Mouse (Mus musculus) kidney, adult 2 months (tissue): ENCODE measurements around the gene Speer4e. TPM values are rescaled to one million over a fixed set of nuclear protein-coding genes. Genes with fewer than 3 reads are reported as not detected.
A peak's percentile ranks its signal among the peaks of the same experiment; 100 is the strongest.
"Not testable (repeated sequence)": the region's sequence is repeated elsewhere in the genome, so short reads cannot be mapped to it uniquely, and the experiment has no call there.

Experiments
- DNase-seq: peaks from one replicate; pipeline ENCODE4 v3.0.0; 2021
- H3K27ac ChIP-seq: fragments of 200-500 bp; 2 replicates; pipeline ENCODE4 v1.5.1; 2012; ENCODE audit warnings: low read depth, low read length, control low read depth, inconsistent platforms; ENCODE audit not compliant: insufficient read depth
- H3K27me3 ChIP-seq: fragments of 200-500 bp; replicated peaks from 2 replicates; pipeline ENCODE4 v1.6.1; 2012; ENCODE audit warnings: mild to moderate bottlenecking, moderate library complexity, low read length, inconsistent platforms; ENCODE audit not compliant: control insufficient read depth, insufficient read depth
- H3K36me3 ChIP-seq: fragments of 200-500 bp; 2 replicates; pipeline ENCODE4 v1.6.1; 2012; ENCODE audit warnings: mild to moderate bottlenecking, moderate library complexity, low read length, inconsistent platforms; ENCODE audit not compliant: control insufficient read depth, insufficient read depth
- H3K4me1 ChIP-seq: fragments of 200-500 bp; 2 replicates; pipeline ENCODE4 v1.6.1; 2011; ENCODE audit warnings: low read length; ENCODE audit not compliant: control insufficient read depth, insufficient read depth
- H3K4me3 ChIP-seq: fragments of 200-500 bp; 2 replicates; pipeline ENCODE4 v1.5.1; 2011; ENCODE audit warnings: mild to moderate bottlenecking, low read depth, low read length, control low read depth; ENCODE audit not compliant: insufficient read depth
- WGBS: fragments of 180-500 bp; shearing (Covaris S2); methylation state at CpG from one replicate; pipeline ENCODE4 v1.1.7; 2018; 5-methylcytosine and 5-hydroxymethylcytosine counted together
- polyA plus RNA-seq: library from polyadenylated mRNA; depleted of rRNA; stranded (reverse); fragments of >200 nt; gene quantifications from 2 replicates; pipeline ENCODE4 v1.2.3, GENCODE M21; 2012

Speer4e gene
- polyA plus RNA-seq, 1 experiment = not detected

DNA sequence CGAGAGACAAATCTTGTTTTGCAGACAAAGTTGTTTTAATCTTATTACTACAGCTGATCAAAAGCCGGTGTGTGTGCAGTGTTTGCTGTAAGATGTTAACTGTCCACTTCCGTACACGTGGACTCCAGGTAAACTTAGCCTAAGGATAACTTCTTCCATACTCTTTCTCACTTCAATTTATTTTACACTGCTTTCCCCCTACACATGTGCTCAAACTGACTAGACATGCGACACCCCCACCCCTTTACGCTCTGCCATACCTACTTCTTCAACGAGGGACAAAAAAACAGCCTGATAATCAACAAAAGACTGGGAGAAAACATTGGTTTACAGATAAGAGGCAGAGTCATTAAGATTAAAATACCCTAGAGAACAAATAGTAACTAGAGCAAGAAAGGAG lies 13.6 kb upstream of the Speer4e start:
- not testable (repeated sequence) for DNase-seq, H3K4me3 ChIP-seq, H3K27ac ChIP-seq, H3K4me1 ChIP-seq, H3K27me3 ChIP-seq, H3K36me3 ChIP-seq
- 66% methylated on average over 7 of the region's 7 CpGs for WGBS

DNA sequence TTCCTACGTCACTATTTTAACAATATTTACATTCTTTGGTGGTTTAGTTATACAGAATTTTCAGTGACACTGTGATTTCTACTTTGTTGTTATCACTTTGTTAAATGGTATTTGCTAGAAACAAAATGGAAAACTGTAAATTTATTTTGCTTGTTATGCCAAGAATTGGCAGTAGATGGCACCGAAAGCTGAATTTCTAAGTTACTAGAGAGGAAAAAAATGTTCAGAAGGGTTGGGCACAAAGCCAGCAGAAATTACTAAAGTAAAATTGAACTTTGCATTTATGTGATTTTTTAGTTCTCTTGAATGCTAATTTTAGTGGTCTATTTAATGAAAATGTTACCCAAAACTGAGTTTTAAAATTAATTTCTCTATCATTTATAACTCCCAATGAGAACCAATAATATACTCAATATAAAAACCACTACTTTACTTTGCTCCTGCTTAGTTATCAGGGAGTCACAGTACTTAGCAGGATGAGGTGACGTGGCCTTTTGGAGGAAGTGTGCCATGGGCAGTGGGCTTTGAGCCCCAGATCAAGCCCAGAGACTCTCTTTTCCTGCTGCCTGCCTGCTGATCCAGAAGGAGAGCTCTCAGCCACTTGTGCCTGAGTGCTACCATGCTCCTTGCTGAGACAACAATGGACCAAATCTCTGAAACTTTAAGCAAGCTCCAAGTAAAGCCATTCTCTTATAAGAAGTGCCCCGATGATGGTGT lies 9.4 kb upstream of the Speer4e start:
- not testable (repeated sequence) for H3K4me1 ChIP-seq, H3K27me3 ChIP-seq, H3K27ac ChIP-seq, H3K36me3 ChIP-seq, H3K4me3 ChIP-seq
- peak; percentile 38 for DNase-seq
- 57% methylated on average over 4 of the region's 4 CpGs for WGBS

DNA sequence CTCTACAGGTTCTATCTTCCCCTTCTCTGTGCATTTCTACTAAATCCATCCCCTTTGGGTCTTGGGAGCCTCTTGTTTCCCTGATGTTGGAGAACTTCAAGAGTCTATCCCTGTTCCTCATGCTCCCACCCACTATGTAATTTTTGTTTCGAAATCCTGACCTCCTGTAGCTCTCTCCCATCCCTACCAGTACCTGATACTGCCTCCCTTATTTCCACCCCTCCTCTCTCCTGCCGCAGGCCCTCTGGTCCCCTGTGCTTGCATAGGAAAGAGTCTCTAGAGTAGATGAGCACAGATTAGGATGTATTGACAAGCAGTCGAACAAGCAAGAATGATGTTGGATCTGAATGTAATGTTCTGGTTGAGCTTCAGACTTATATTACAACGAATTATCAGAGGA lies 7.3 kb upstream of the Speer4e start:
- not testable (repeated sequence) for DNase-seq, H3K27ac ChIP-seq, H3K27me3 ChIP-seq, H3K36me3 ChIP-seq, H3K4me3 ChIP-seq, H3K4me1 ChIP-seq
- 65% methylated on average over 4 of the region's 4 CpGs for WGBS

DNA sequence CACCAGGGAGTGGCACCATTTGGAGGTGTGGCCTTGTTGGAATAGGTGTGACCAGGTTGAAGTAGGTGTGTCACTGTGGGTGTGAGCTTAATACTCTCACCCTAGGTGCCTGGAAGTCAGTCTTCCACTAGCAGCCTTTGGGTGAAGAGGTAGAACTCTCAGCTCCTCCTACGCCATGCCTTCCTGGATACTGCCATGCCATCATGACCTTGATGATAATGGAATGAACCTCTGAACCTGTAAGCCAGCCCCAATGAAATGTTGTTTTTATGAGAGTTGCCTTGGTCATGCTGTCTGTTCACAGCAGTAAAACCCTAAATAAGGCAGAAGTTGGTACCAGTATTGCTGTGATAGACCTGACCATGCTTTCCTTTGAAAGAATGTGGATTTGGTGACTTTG lies 2.8 kb upstream of the Speer4e start:
- H3K4me3 ChIP-seq, H3K27ac ChIP-seq, H3K4me1 ChIP-seq, DNase-seq, H3K27me3 ChIP-seq, H3K36me3 ChIP-seq: not testable (repeated sequence)
- 91% methylated on average over 1 of the region's 1 CpGs for WGBS

DNA sequence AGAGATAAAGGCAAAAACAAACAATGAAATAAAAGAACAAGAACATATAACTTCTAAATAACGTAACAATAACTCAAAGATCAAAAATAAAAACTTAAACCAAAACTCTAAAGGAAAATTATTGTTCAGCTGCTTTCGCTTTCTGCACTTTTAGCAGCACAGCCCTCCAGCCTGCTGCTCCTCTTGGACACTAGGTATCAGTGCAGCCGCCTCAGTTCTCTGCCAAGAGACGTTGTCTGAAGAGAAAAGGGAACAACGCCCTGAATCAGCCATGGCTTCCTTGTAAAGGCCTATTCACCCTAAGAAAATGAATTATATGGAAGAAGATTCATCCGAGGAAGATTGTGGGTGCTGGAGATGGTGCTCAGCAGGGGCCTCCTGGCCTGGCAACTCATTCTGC lies 4.5 kb downstream of the Speer4e start:
- H3K27me3 ChIP-seq, H3K4me3 ChIP-seq, H3K4me1 ChIP-seq, DNase-seq, H3K36me3 ChIP-seq, H3K27ac ChIP-seq: not testable (repeated sequence)
- WGBS = 71% methylated on average over 5 of the region's 6 CpGs

DNA sequence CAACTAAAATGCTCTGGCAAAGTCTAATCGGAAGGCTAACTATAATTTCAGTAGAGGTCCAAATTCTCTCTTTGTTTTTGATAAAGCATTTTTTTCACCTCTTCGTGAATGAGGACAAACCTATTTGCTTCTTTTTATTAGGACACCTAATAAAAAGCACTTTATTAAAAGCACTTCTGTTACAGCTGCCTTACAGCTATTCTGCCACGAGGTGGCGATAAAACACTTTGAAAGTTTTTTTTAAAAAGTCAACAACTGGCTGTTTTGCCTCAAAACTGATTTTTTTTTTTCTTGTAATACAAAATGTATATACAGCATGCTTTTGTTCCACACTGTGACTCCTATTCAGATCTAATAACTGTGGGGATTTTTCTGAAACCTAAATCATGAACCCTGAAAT lies 11.2 kb downstream of the Speer4e start:
- DNase-seq, H3K27ac ChIP-seq, H3K4me1 ChIP-seq, H3K4me3 ChIP-seq, H3K36me3 ChIP-seq, H3K27me3 ChIP-seq: not testable (repeated sequence)
- 31% methylated on average over 4 of the region's 4 CpGs for WGBS

DNA sequence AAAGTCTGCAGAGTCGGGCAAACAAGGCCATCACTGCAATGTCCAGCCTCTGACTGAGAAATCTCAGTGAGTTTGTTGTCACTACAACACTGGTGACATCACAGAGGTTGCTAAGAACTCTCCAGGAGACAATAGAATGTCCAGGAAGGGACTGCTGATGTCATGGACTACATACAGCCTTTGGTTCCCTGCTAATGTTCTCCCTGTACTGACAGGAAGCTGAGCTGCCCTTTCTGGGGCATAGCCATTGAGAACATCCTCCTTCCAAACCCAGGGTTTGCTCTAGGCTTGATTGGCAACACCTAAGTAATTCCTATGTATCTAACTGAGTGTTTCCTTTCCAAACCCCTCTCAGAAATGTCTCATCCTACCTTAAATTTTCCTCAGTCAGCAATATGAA lies 23.4 kb downstream of the Speer4e start, which contains the start of gene Gm9758:
TSS of gene Gm9758 (minus strand) at position 101 of the 400 bp plus-strand sequence.
- H3K27ac ChIP-seq, H3K4me3 ChIP-seq, H3K27me3 ChIP-seq, DNase-seq, H3K36me3 ChIP-seq, H3K4me1 ChIP-seq: not testable (repeated sequence)
- WGBS = 29% methylated on average over 1 of the region's 1 CpGs

DNA sequence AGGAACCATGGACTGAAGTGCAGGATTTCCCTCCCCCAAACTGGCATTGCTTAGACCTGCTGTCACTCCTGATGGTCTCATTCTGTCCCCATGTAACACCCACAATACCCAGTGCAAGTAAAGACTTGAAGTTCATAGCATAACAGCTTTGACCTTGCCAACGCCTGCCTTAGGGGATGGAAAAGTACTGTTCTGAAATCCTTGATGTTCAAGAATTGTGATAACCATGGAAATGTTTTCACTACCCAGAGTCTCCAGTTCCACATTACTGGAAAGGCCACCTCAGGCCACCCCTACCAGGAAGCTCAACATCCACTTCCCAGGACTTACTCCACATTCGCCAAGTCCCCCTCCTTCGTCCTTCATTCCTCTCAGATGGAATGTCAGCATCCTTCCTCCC lies 23.9 kb downstream of the Speer4e start:
- H3K4me1 ChIP-seq, H3K27me3 ChIP-seq, H3K4me3 ChIP-seq, H3K27ac ChIP-seq, H3K36me3 ChIP-seq: not testable (repeated sequence)
- peak; percentile 30 for DNase-seq
- WGBS = 62% methylated on average over 2 of the region's 3 CpGs

DNA sequence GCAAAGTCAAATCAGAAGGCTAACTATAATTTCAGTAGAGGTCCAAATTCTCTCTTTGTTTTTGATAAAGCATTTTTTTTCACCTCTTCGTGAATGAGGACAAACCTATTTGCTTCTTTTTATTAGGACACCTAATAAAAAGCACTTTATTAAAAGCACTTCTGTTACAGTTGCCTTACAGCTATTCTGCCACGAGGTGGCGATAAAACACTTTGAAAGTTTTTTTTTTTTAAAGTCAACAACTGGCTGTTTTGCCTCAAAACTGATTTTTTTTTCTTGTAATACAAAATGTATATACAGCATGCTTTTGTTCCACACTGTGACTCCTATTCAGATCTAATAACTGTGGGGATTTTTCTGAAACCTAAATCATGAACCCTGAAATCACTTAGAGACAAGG lies 34.7 kb downstream of the Speer4e start:
- H3K36me3 ChIP-seq, H3K4me1 ChIP-seq, H3K27me3 ChIP-seq, H3K4me3 ChIP-seq, DNase-seq, H3K27ac ChIP-seq: not testable (repeated sequence)
- WGBS = 23% methylated on average over 3 of the region's 3 CpGs
